Mouse (Mus musculus): ENCODE measurements around the gene Kirrel. TPM values are rescaled to one million over a fixed set of nuclear protein-coding genes. Genes with fewer than 3 reads are reported as not detected.

The Kirrel gene
- total and polyA plus RNA-seq, 3 experiments = not detected

DNA sequence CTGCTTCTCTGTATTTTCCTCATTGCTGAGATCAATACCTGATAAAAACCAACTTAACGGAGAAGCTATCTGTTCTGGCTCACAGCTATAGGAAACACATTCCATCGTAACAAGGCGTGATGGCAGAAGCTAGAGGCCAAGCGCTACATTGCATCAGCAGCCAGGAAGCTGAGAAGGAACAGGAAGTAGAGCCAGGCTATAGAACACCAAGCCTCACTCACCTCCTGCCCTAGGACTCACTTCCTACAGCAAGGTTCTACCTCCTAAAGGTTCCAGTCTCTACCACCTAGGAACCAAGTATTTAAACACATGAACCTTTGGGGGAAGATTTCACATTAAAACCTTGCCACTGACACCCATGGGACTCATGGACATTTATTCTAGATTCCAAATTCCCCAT is 49.1 kb upstream of the Kirrel start:
- Histone ChIP-seq H3K9me3 (replicated peaks; ENCODE audit: insufficient read depth, low read length) (no peaks in the 10 kb centered on the region), H3K27me3 (ENCODE audit: control insufficient read depth in 1 of 2, insufficient read depth in 2 of 2, low read length in 2 of 2) (no peaks in the 10 kb centered on the region), H3K4me3 (ENCODE audit: control insufficient read depth in 1 of 2, insufficient read depth in 1 of 2, low read depth in 2 of 2, low read length in 2 of 2) (no peak overlapping the region), H3K27ac (ENCODE audit: control insufficient read depth, low read depth, low read length) (no peak overlapping the region), H3K4me1 (ENCODE audit: control insufficient read depth in 1 of 2, insufficient read depth in 2 of 2, low read length in 2 of 2) (no peaks in the 10 kb centered on the region), H3K79me2 (ENCODE audit: control insufficient read depth, insufficient read depth, low read length, poor library complexity) (no peaks in the 10 kb centered on the region), H3K36me3 (ENCODE audit: control insufficient read depth in 1 of 2, insufficient read depth in 2 of 2, low read length in 2 of 2) (no peaks in the 10 kb centered on the region), H3K9ac (ENCODE audit: control insufficient read depth, low read depth, low read length, poor library complexity, severe bottlenecking) (no peak overlapping the region)
- no peak for DNase-seq (ENCODE audit: low read depth, low spot score)
- no peak for TF ChIP-seq ZMIZ1 (IDR thresholded peaks at IDR 0.05; ENCODE audit: low read depth, low read length)
- no peak for TF ChIP-seq HCFC1 (IDR thresholded peaks at IDR 0.05; ENCODE audit: low read depth, low read length)
- no peak for TF ChIP-seq SIN3A (IDR thresholded peaks at IDR 0.05; ENCODE audit: low read length)
- no peak for TF ChIP-seq USF1 (IDR thresholded peaks at IDR 0.05; ENCODE audit: low read depth, low read length)
- TF ChIP-seq POLR2AphosphoS5 (IDR thresholded peaks at IDR 0.05; ENCODE audit: borderline replicate concordance, low read depth, low read length) = no peak
- TF ChIP-seq TBP (IDR thresholded peaks at IDR 0.05; ENCODE audit: low read depth, low read length) = no peak
- TF ChIP-seq ELF1 (IDR thresholded peaks at IDR 0.05; ENCODE audit: low read depth, low read length) = no peak
- no peak for TF ChIP-seq POLR2AphosphoS2 (IDR thresholded peaks at IDR 0.05; ENCODE audit: low read length)
- no peak for TF ChIP-seq KAT2A (conservative IDR thresholded peaks at IDR 0.05; ENCODE audit: low read depth, low read length)
- no peak for TF ChIP-seq ZKSCAN1 (IDR thresholded peaks at IDR 0.05; ENCODE audit: low read depth, low read length)
- TF ChIP-seq MYC (IDR thresholded peaks at IDR 0.05; ENCODE audit: low read depth, low read length) = no peak
- no peak for TF ChIP-seq E2F4 (IDR thresholded peaks at IDR 0.05; ENCODE audit: borderline replicate concordance, low read depth, low read length)
- no peak for TF ChIP-seq ZNF384 (IDR thresholded peaks at IDR 0.05; ENCODE audit: low read depth, low read length)
- no peak for TF ChIP-seq ETS1 (IDR thresholded peaks at IDR 0.05; ENCODE audit: low read depth, low read length)
- TF ChIP-seq MYB (IDR thresholded peaks at IDR 0.05; ENCODE audit: low read depth, low read length) = no peak

DNA sequence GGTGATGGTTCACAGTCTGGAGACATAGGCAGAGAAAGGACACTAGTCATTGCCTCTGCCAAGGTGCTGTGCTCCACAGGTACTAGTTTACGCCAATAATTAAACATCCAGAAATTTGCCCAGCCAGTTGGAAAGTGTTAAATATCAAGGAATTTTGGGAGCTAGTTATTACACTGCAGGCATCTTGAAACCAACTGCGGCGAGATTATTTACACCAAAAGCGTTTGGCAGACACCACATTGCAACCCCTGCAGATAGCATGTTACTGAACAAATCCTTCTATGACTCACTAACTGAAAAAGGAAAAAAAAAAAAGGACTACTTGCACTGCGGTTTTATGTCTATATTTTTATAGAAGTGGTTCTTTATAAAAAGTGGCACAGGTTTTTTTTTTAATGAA is 47.8 kb upstream of the Kirrel start:
- Histone ChIP-seq H3K9me3 (replicated peaks; ENCODE audit: insufficient read depth, low read length) (no peaks in the 10 kb centered on the region), H3K4me3 (ENCODE audit: control insufficient read depth in 1 of 2, insufficient read depth in 1 of 2, low read depth in 2 of 2, low read length in 2 of 2) (no peak overlapping the region), H3K4me1 (ENCODE audit: control insufficient read depth in 1 of 2, insufficient read depth in 2 of 2, low read length in 2 of 2) (no peaks in the 10 kb centered on the region), H3K36me3 (ENCODE audit: control insufficient read depth in 1 of 2, insufficient read depth in 2 of 2, low read length in 2 of 2) (no peaks in the 10 kb centered on the region), H3K27me3 (ENCODE audit: control insufficient read depth in 1 of 2, insufficient read depth in 2 of 2, low read length in 2 of 2) (no peaks in the 10 kb centered on the region), H3K9ac (ENCODE audit: control insufficient read depth, low read depth, low read length, poor library complexity, severe bottlenecking) (no peak overlapping the region), H3K27ac (ENCODE audit: control insufficient read depth, low read depth, low read length) (no peak overlapping the region), H3K79me2 (ENCODE audit: control insufficient read depth, insufficient read depth, low read length, poor library complexity) (no peaks in the 10 kb centered on the region)
- no peak for DNase-seq (ENCODE audit: low read depth, low spot score)
- TF ChIP-seq TAL1 (IDR thresholded peaks at IDR 0.05; ENCODE audit: low read length) = no peak
- TF ChIP-seq SMC3 (IDR thresholded peaks at IDR 0.05; ENCODE audit: low read depth, low read length) = no peak
- no peak for TF ChIP-seq MYC (IDR thresholded peaks at IDR 0.05; ENCODE audit: low read depth, low read length)
- TF ChIP-seq USF1 (IDR thresholded peaks at IDR 0.05; ENCODE audit: low read depth, low read length) = no peak
- TF ChIP-seq RCOR1 (IDR thresholded peaks at IDR 0.05; ENCODE audit: low read depth, low read length) = no peak
- TF ChIP-seq SIN3A (IDR thresholded peaks at IDR 0.05; ENCODE audit: low read length) = no peak
- no peak for TF ChIP-seq MAFK (IDR thresholded peaks at IDR 0.05; ENCODE audit: borderline replicate concordance, low read depth, low read length)
- no peak for TF ChIP-seq ZC3H11A (IDR thresholded peaks at IDR 0.05; ENCODE audit: low read depth, low read length)
- no peak for TF ChIP-seq USF2 (IDR thresholded peaks at IDR 0.05; ENCODE audit: borderline replicate concordance in 1 of 2, insufficient read depth in 1 of 2, low read depth in 1 of 2, low read length in 2 of 2)
- no peak for TF ChIP-seq MXI1 (IDR thresholded peaks at IDR 0.05; ENCODE audit: low read depth, low read length)
- TF ChIP-seq MAX (IDR thresholded peaks at IDR 0.05; ENCODE audit: low read length) = no peak
- TF ChIP-seq ETS1 (IDR thresholded peaks at IDR 0.05; ENCODE audit: low read depth, low read length) = no peak
- no peak for TF ChIP-seq BHLHE40 (IDR thresholded peaks at IDR 0.05; ENCODE audit: borderline replicate concordance, low read depth, low read length)
- no peak for TF ChIP-seq UBTF (IDR thresholded peaks at IDR 0.05; ENCODE audit: borderline replicate concordance, insufficient read depth, low read depth, low read length)
- TF ChIP-seq RAD21 (IDR thresholded peaks at IDR 0.05; ENCODE audit: low read depth, low read length) = no peak
- no peak for TF ChIP-seq MAZ (IDR thresholded peaks at IDR 0.05; ENCODE audit: low read depth, low read length)

All from MEL (cell line).